Mouse (Mus musculus) megakaryocyte, embryonic 14.5 days (primary cell): ENCODE results near the gene Itgad. TPM values are rescaled to one million over a fixed set of nuclear protein-coding genes. Genes with fewer than 3 reads are reported as not detected.

Source experiments
- H3K27me3 ChIP-seq: replicated peaks from 2 replicates; pipeline ENCODE3; 2012; ENCODE audit warnings: inconsistent platforms
- H3K36me3 ChIP-seq: replicated peaks from 2 replicates; pipeline ENCODE3; 2012; ENCODE audit warnings: low read length, inconsistent platforms, mixed read lengths
- H3K4me1 ChIP-seq: 2 replicates; pipeline ENCODE4 v1.6.1; 2012; ENCODE audit warnings: inconsistent platforms
- H3K4me3 ChIP-seq: replicated peaks from 2 replicates; pipeline ENCODE3; 2012; ENCODE audit warnings: moderate library complexity, mild to moderate bottlenecking, inconsistent platforms
- H3K9me3 ChIP-seq: 2 replicates; pipeline ENCODE4 v1.6.1; 2012; ENCODE audit warnings: inconsistent platforms
- FLI1 ChIP-seq: IDR thresholded peaks from 2 replicates; pipeline ENCODE4 v1.6.1; 2012; ENCODE audit warnings: low read length, inconsistent platforms, mixed read lengths
- GATA1 ChIP-seq: IDR thresholded peaks from 3 replicates; pipeline ENCODE4 v1.6.1; 2012; ENCODE audit warnings: mixed read lengths, low read length, inconsistent platforms, borderline replicate concordance
- polyA plus RNA-seq: library from polyadenylated mRNA; stranded (reverse); fragments of >175 nt; gene quantifications from 2 replicates; pipeline ENCODE4 v1.2.3, GENCODE M21; 2012; ENCODE audit warnings: low replicate concordance; ENCODE audit not compliant: insufficient read depth

Itgad gene
- polyA plus RNA-seq, 1 experiment: 0.26 TPM

- H3K4me3 ChIP-seq: peak overlapping the region; percentile 96
- no peaks in the 10 kb centered on the region for H3K27me3 ChIP-seq
- H3K9me3 ChIP-seq: no peaks in the 10 kb centered on the region
- H3K4me1 ChIP-seq: peaks cover 52% of the 10 kb centered on the region
- TF ChIP-seq GATA1 (no peak), FLI1 (no peak)
- peaks cover 54% of the 10 kb centered on the region for H3K36me3 ChIP-seq
These were observed 84.8 kb downstream of the Itgad start for GRCm38 (mm10) chr7:128238991-128239390.

GRCm38 (mm10) chr7:128240131-128240784 is 86.1 kb downstream of the Itgad start:
- H3K4me1 ChIP-seq: peaks cover 47% of the 10 kb centered on the region
- H3K27me3 ChIP-seq: no peaks in the 10 kb centered on the region
- peak overlapping the region; percentile 29 for H3K4me3 ChIP-seq
- peaks cover 67% of the 10 kb centered on the region for H3K36me3 ChIP-seq
- no peaks in the 10 kb centered on the region for H3K9me3 ChIP-seq
- TF ChIP-seq FLI1 (no peak), GATA1 (no peak)

GRCm38 (mm10) chr7:128242331-128242730 is 88.2 kb downstream of the Itgad start:
- H3K27me3 ChIP-seq: peaks cover 2% of the 10 kb centered on the region
- no peak overlapping the region for H3K4me3 ChIP-seq
- peaks cover 65% of the 10 kb centered on the region for H3K36me3 ChIP-seq
- TF ChIP-seq FLI1 (no peak), GATA1 (no peak)
- no peaks in the 10 kb centered on the region for H3K9me3 ChIP-seq
- peaks cover 44% of the 10 kb centered on the region for H3K4me1 ChIP-seq

GRCm38 (mm10) chr7:128243921-128244320 is 89.7 kb downstream of the Itgad start:
- no peak overlapping the region for H3K4me3 ChIP-seq
- peaks cover 10% of the 10 kb centered on the region for H3K27me3 ChIP-seq
- H3K36me3 ChIP-seq: peaks cover 65% of the 10 kb centered on the region
- H3K4me1 ChIP-seq: peaks cover 45% of the 10 kb centered on the region
- no peak for TF ChIP-seq FLI1
- no peak for TF ChIP-seq GATA1
- no peaks in the 10 kb centered on the region for H3K9me3 ChIP-seq

- Histone ChIP-seq H3K4me3 (no peak overlapping the region), H3K4me1 (peaks cover 43% of the 10 kb centered on the region), H3K27me3 (peaks cover 14% of the 10 kb centered on the region), H3K36me3 (peaks cover 64% of the 10 kb centered on the region), H3K9me3 (no peaks in the 10 kb centered on the region)
- no peak for TF ChIP-seq FLI1
- no peak for TF ChIP-seq GATA1
These were observed 90.3 kb downstream of the Itgad start for GRCm38 (mm10) chr7:128244410-128245025.

- H3K4me3 ChIP-seq: no peak overlapping the region
- no peaks in the 10 kb centered on the region for H3K9me3 ChIP-seq
- H3K27me3 ChIP-seq: peaks cover 18% of the 10 kb centered on the region
- H3K4me1 ChIP-seq: peaks cover 33% of the 10 kb centered on the region
- TF ChIP-seq FLI1 (no peak), GATA1 (no peak)
- H3K36me3 ChIP-seq: peaks cover 57% of the 10 kb centered on the region
These were observed 91.4 kb downstream of the Itgad start for GRCm38 (mm10) chr7:128245547-128245946.

GRCm38 (mm10) chr7:128246496-128247391 is 92.6 kb downstream of the Itgad start, which contains the start of gene Tgfb1i1:
Tgfb1i1 (plus strand) TSS chr7:128246812.
- H3K36me3 ChIP-seq: peaks cover 45% of the 10 kb centered on the region
- H3K9me3 ChIP-seq: no peaks in the 10 kb centered on the region
- peaks cover 21% of the 10 kb centered on the region for H3K4me1 ChIP-seq
- H3K4me3 ChIP-seq: peak within 1 kb of the TSS; percentile 88
- no peak for TF ChIP-seq GATA1
- no peak for TF ChIP-seq FLI1
- H3K27me3 ChIP-seq: peaks cover 22% of the 10 kb centered on the region

- H3K27me3 ChIP-seq: peaks cover 27% of the 10 kb centered on the region
- H3K36me3 ChIP-seq: peaks cover 41% of the 10 kb centered on the region
- H3K4me3 ChIP-seq: peak overlapping the region; percentile 88
- H3K9me3 ChIP-seq: no peaks in the 10 kb centered on the region
- no peak for TF ChIP-seq GATA1
- no peak for TF ChIP-seq FLI1
- H3K4me1 ChIP-seq: peaks cover 21% of the 10 kb centered on the region
These were observed 93.3 kb downstream of the Itgad start for GRCm38 (mm10) chr7:128247443-128247842.

- Histone ChIP-seq H3K9me3 (no peaks in the 10 kb centered on the region), H3K36me3 (peaks cover 41% of the 10 kb centered on the region), H3K27me3 (peaks cover 37% of the 10 kb centered on the region), H3K4me3 (no peak overlapping the region), H3K4me1 (peaks cover 26% of the 10 kb centered on the region)
- no peak for TF ChIP-seq FLI1
- TF ChIP-seq GATA1: no peak
These were observed 94.2 kb downstream of the Itgad start for GRCm38 (mm10) chr7:128248081-128249042.
